Comparison of ENCODE assay signal across 13 mouse cellular contexts in genomic region chr6:87777842-87778241, GRCm38 (mm10). TPM values are rescaled to one million over a fixed set of nuclear protein-coding genes. Genes with fewer than 3 reads are reported as not detected.
DNase-seq lines count a peak whose midpoint lies in the region; ATAC-seq lines count a peak whose summit lies in the region.
"Had no signal": no experiment of that assay in that cellular context is flagged by ENCODE, and none has a peak within 500 bp of the region (broad histone marks: within the 10 kb centered on the region; RNA-seq: fewer than 3 reads in every experiment).

Gene Gp9 (plus strand): TSS chr6:87778072.

- H3K36me3 ChIP-seq in forebrain, embryonic 11.5 days (ENCODE audit: control insufficient read depth, insufficient read depth, low read length): no peaks in the 10 kb centered on the region
- no peaks in the 10 kb centered on the region for H3K36me3 ChIP-seq in forebrain, embryonic 10.5 days (replicated peaks)
- no peaks in the 10 kb centered on the region for H3K36me3 ChIP-seq in neural tube, embryonic 13.5 days
- no peaks in the 10 kb centered on the region for H3K36me3 ChIP-seq in neural tube, embryonic 15.5 days
- no peaks in the 10 kb centered on the region for H3K36me3 ChIP-seq in liver, embryonic 12.5 days
- no peaks in the 10 kb centered on the region for H3K36me3 ChIP-seq in stomach, embryonic 16.5 days (ENCODE audit: control insufficient read depth, insufficient read depth, low read length)
- H3K36me3 ChIP-seq: hindbrain, embryonic 15.5 days had no signal

- no peak for ATAC-seq in forebrain, embryonic 11.5 days (replicated peaks; ENCODE audit: low FRiP score)
- ATAC-seq in neural tube, embryonic 13.5 days (ENCODE audit: low read depth): no peak
- ATAC-seq in neural tube, embryonic 15.5 days (ENCODE audit: low FRiP score): no peak
- no peak for ATAC-seq in liver, embryonic 12.5 days
- ATAC-seq in stomach, embryonic 16.5 days (ENCODE audit: insufficient read depth, low FRiP score): no peak
- no peak for ATAC-seq in CD4-positive, CD25-positive, alpha-beta regulatory T cell, adult 4 months

- peak; percentile 34 for DNase-seq in forebrain, embryonic 11.5 days (ENCODE audit: low spot score)
- DNase-seq in forebrain, embryonic 10.5 days (ENCODE audit: extremely low spot score, low spot score): no peak
- DNase-seq in gastrocnemius, postnatal 36 days: no peak
- DNase-seq: adrenal gland, postnatal 25 days; left cerebral cortex, postnatal 4 days; lung, postnatal 14 days had no signal

- no peak within 1 kb of the TSS for H3K27ac ChIP-seq in forebrain, embryonic 11.5 days (ENCODE audit: low read depth, low read length)
- H3K27ac ChIP-seq in forebrain, embryonic 10.5 days: no peak within 1 kb of the TSS
- H3K27ac ChIP-seq in neural tube, embryonic 13.5 days (replicated peaks): no peak within 1 kb of the TSS
- no peak within 1 kb of the TSS for H3K27ac ChIP-seq in neural tube, embryonic 15.5 days (replicated peaks)
- peak within 1 kb of the TSS; percentile 95 for H3K27ac ChIP-seq in liver, embryonic 12.5 days
- H3K27ac ChIP-seq in stomach, embryonic 16.5 days (ENCODE audit: low read length): no peak within 1 kb of the TSS
- H3K27ac ChIP-seq: hindbrain, embryonic 15.5 days had no signal

- H3K27me3 ChIP-seq in forebrain, embryonic 11.5 days (ENCODE audit: control insufficient read depth, insufficient read depth, low read length): no peaks in the 10 kb centered on the region
- no peaks in the 10 kb centered on the region for H3K27me3 ChIP-seq in forebrain, embryonic 10.5 days (ENCODE audit: poor library complexity, severe bottlenecking)
- no peaks in the 10 kb centered on the region for H3K27me3 ChIP-seq in neural tube, embryonic 13.5 days
- H3K27me3 ChIP-seq in neural tube, embryonic 15.5 days (replicated peaks): no peaks in the 10 kb centered on the region
- no peaks in the 10 kb centered on the region for H3K27me3 ChIP-seq in liver, embryonic 12.5 days (replicated peaks)
- no peaks in the 10 kb centered on the region for H3K27me3 ChIP-seq in stomach, embryonic 16.5 days (ENCODE audit: control insufficient read depth, insufficient read depth, low read length)
- H3K27me3 ChIP-seq: hindbrain, embryonic 15.5 days had no signal

- intact Hi-C loops in gastrocnemius, postnatal 36 days (cut with DNase I): no loop called here

- no peaks in the 10 kb centered on the region for H3K9me3 ChIP-seq in forebrain, embryonic 11.5 days (ENCODE audit: control insufficient read depth, low read length)
- peaks cover 4% of the 10 kb centered on the region; the same call in 1 of the 2 replicates for H3K9me3 ChIP-seq in forebrain, embryonic 10.5 days
- no peaks in the 10 kb centered on the region for H3K9me3 ChIP-seq in neural tube, embryonic 13.5 days
- no peaks in the 10 kb centered on the region for H3K9me3 ChIP-seq in neural tube, embryonic 15.5 days (replicated peaks)
- no peaks in the 10 kb centered on the region for H3K9me3 ChIP-seq in liver, embryonic 12.5 days (replicated peaks)
- H3K9me3 ChIP-seq in stomach, embryonic 16.5 days (replicated peaks; ENCODE audit: control insufficient read depth, low read length): no peaks in the 10 kb centered on the region
- H3K9me3 ChIP-seq: hindbrain, embryonic 15.5 days had no signal

- no peak within 1 kb of the TSS for H3K9ac ChIP-seq in forebrain, embryonic 11.5 days (ENCODE audit: low read length)
- 0 out of 2 replicates have a peak within 1 kb of the TSS, but pooled peaks have one; percentile 22 for H3K9ac ChIP-seq in neural tube, embryonic 13.5 days
- no peak within 1 kb of the TSS for H3K9ac ChIP-seq in neural tube, embryonic 15.5 days (replicated peaks)
- peak within 1 kb of the TSS; percentile 76 for H3K9ac ChIP-seq in liver, embryonic 12.5 days
- peak within 1 kb of the TSS; percentile 31; the same call in 1 of the 2 replicates for H3K9ac ChIP-seq in stomach, embryonic 16.5 days (ENCODE audit: low read length)
- H3K9ac ChIP-seq: hindbrain, embryonic 15.5 days had no signal

- 71% methylated on average over 2 of the region's 2 CpGs for WGBS in forebrain, embryonic 11.5 days
- WGBS in forebrain, embryonic 10.5 days: 90% methylated on average over 2 of the region's 2 CpGs
- 72% methylated on average over 2 of the region's 2 CpGs for WGBS in neural tube, embryonic 13.5 days
- WGBS in neural tube, embryonic 15.5 days: 75% methylated on average over 2 of the region's 2 CpGs
- WGBS in liver, embryonic 12.5 days (ENCODE audit: insufficient replicate concordance): 18% methylated on average over 2 of the region's 2 CpGs
- 56% methylated on average over 2 of the region's 2 CpGs for WGBS in stomach, embryonic 16.5 days

- H3K4me3 ChIP-seq in forebrain, embryonic 11.5 days (ENCODE audit: low read depth, low read length): no peak within 1 kb of the TSS
- no peak within 1 kb of the TSS for H3K4me3 ChIP-seq in forebrain, embryonic 10.5 days
- H3K4me3 ChIP-seq in neural tube, embryonic 13.5 days: no peak within 1 kb of the TSS
- H3K4me3 ChIP-seq in neural tube, embryonic 15.5 days (replicated peaks): no peak within 1 kb of the TSS
- H3K4me3 ChIP-seq in liver, embryonic 12.5 days: peak within 1 kb of the TSS; percentile 45
- no peak within 1 kb of the TSS for H3K4me3 ChIP-seq in stomach, embryonic 16.5 days (replicated peaks; ENCODE audit: low read length)
- H3K4me3 ChIP-seq: hindbrain, embryonic 15.5 days had no signal

- no peak within 1 kb of the TSS for H3K4me2 ChIP-seq in forebrain, embryonic 11.5 days (ENCODE audit: low read depth, low read length, severe bottlenecking)
- H3K4me2 ChIP-seq in neural tube, embryonic 13.5 days: no peak within 1 kb of the TSS
- H3K4me2 ChIP-seq in neural tube, embryonic 15.5 days: no peak within 1 kb of the TSS
- H3K4me2 ChIP-seq in liver, embryonic 12.5 days: peak within 1 kb of the TSS; percentile 66
- H3K4me2 ChIP-seq in stomach, embryonic 16.5 days (ENCODE audit: low read depth, low read length): no peak within 1 kb of the TSS
- H3K4me2 ChIP-seq: hindbrain, embryonic 15.5 days had no signal

- H3K4me1 ChIP-seq in forebrain, embryonic 11.5 days (replicated peaks; ENCODE audit: control insufficient read depth, insufficient read depth, low read length): no peaks in the 10 kb centered on the region
- H3K4me1 ChIP-seq in forebrain, embryonic 10.5 days: no peaks in the 10 kb centered on the region
- no peaks in the 10 kb centered on the region for H3K4me1 ChIP-seq in neural tube, embryonic 13.5 days (replicated peaks)
- no peaks in the 10 kb centered on the region for H3K4me1 ChIP-seq in neural tube, embryonic 15.5 days
- H3K4me1 ChIP-seq in liver, embryonic 12.5 days: peaks cover 50% of the 10 kb centered on the region
- no peaks in the 10 kb centered on the region for H3K4me1 ChIP-seq in stomach, embryonic 16.5 days (ENCODE audit: control insufficient read depth, insufficient read depth, low read length)
- H3K4me1 ChIP-seq: hindbrain, embryonic 15.5 days had no signal

RNA-seq across cellular contexts. Expression of gene Gp9, which starts in this region (rescaled TPM):
- 2.5 and 2.8 TPM in 2 replicates for polyA plus RNA-seq in forebrain, embryonic 11.5 days (2014; fragmentation: Nextera tagmentation; extraction: Ambion mirVana)
- 2.5 and 3.2 TPM in 2 replicates for polyA plus RNA-seq in forebrain, embryonic 10.5 days (2016; fragmentation: Nextera tagmentation; extraction: Ambion mirVana)
- 0.94 and 1.1 TPM in 2 replicates for polyA plus RNA-seq in neural tube, embryonic 13.5 days (2015; fragmentation: Nextera tagmentation; extraction: Ambion mirVana)
- polyA plus RNA-seq in neural tube, embryonic 15.5 days (2015; fragmentation: Nextera tagmentation; extraction: Ambion mirVana): 0.56 and 0.65 TPM in 2 replicates
- 40.9 and 44.2 TPM in 2 replicates for polyA plus RNA-seq in liver, embryonic 12.5 days (2016; fragmentation: Nextera tagmentation; extraction: Ambion mirVana)
- 1.2 and 1.4 TPM in 2 replicates for polyA plus RNA-seq in stomach, embryonic 16.5 days (2015; fragmentation: Nextera tagmentation; extraction: Ambion mirVana)
- total RNA-seq in gastrocnemius, postnatal 36 days (2021): not detected
- polyA plus RNA-seq in CD4-positive, CD25-positive, alpha-beta regulatory T cell, adult 4 months (2017; shearing (Covaris generic)): not detected
- total RNA-seq: adrenal gland, postnatal 25 days; left cerebral cortex, postnatal 4 days had no signal
- polyA plus RNA-seq: testis, adult 2 months had no signal

Comparison
In these comparisons a context has a peak if more than half of its experiments do, and no peak if none do; other contexts are left out.
1. RNA of gene Gp9 (polyA plus RNA-seq): 40.9 to 44.2 TPM in liver, embryonic 12.5 days; 2.5 to 3.2 TPM in forebrain, embryonic 10.5 days, 2.5 to 2.8 TPM in forebrain, embryonic 11.5 days, 1.2 to 1.4 TPM in stomach, embryonic 16.5 days, 0.94 to 1.1 TPM in neural tube, embryonic 13.5 days, 0.56 to 0.65 TPM in neural tube, embryonic 15.5 days and not detected in CD4-positive, CD25-positive, alpha-beta regulatory T cell, adult 4 months; every median in the first group is over 10 times any median in the second.
2. H3K9ac ChIP-seq: peak in neural tube, embryonic 13.5 days (single experiment), liver, embryonic 12.5 days (single experiment) and stomach, embryonic 16.5 days (single experiment); none in forebrain, embryonic 11.5 days (single experiment) and neural tube, embryonic 15.5 days (single experiment).